Mouse (Mus musculus): ENCODE measurements at regions not wholly inside any gene's neighbourhood (a gene's known extent, or its start where the extent isn't known, plus 50 kb on each side); places are given as distances from the start of the nearest gene placed in this dataset.

DNA sequence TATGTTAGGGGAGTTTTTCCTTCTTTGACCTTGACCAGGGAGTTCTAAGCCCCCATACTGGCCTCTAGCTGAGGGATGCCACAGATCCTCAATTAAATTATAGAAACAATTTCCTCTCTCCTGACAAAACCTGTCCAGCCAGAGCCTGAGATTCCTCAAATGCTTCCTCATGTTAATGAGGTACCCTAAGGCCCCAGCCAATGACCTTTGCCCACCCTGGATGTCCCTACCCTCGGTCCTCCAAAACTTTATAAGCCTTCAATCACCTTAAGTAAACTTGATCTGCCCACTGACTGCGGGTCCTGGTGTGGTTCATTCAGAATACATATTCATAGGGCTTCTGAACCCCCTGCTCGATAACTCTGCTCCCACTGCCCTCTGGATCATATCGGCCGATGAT, 227.7 kb upstream of the Vstm2b start:
- in situ Hi-C loops (cut with MboI, MseI) = no loop called here

GRCm38 (mm10) chr7:40671068-40671467, 227.1 kb upstream of the Vstm2b start:
- in situ Hi-C loops (cut with MboI, MseI) = no loop called here

GRCm38 (mm10) chr7:40672348-40672747, 225.8 kb upstream of the Vstm2b start:
- in situ Hi-C loops (cut with MboI, MseI) = no loop called here

DNA sequence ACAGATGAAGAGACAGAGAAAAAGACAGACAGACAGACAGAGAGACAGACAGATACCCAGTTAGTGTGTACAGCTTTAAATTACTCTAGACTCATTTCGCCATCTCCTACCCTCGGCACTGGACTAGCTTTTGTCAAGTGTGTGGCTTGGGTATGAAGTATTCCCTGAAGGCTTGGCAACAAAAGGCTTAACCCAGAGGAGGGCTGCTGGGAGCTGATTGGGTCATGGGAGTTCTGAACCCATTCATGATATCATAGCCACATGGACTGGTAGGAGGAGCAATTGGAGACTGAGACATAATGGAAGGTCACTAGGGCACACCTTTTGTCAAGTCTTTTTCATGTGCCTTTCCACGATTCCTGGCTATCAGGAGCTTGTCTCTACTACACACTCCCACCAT, 223.7 kb upstream of the Vstm2b start:
- in situ Hi-C loops (cut with MboI, MseI) = no loop called here

DNA sequence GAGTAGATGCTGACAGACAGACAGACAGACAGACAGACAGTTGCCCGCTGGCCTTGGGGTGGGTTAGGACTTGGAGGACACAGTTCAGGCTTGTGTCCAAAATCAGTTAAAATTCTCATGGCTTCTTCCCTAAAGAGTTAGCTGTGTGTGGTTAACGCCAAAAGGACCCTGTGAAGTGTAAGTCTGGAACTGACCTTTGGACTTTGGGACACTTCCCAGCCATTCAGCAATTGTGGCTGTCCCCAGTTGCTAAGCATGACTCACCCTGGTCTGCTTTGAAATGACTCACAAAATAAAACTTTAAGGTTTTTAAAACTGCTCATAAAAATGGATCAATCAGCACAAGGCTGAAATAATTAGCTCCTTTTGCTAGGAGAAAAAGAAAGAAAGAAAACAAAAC, 220.5 kb upstream of the Vstm2b start:
- in situ Hi-C loops (cut with MboI, MseI) = no loop called here

GRCm38 (mm10) chr7:40680567-40680966, 217.6 kb upstream of the Vstm2b start:
- in situ Hi-C loops (cut with MboI, MseI) = no loop called here

- in situ Hi-C loops (cut with MboI, MseI) = no loop called here
These were observed 217.1 kb upstream of the Vstm2b start for GRCm38 (mm10) chr7:40680993-40681392.

- in situ Hi-C loops (cut with MboI, MseI) = no loop called here
These were observed 215.0 kb upstream of the Vstm2b start for GRCm38 (mm10) chr7:40683176-40683575.

- in situ Hi-C loops (cut with MboI, MseI) = no loop called here
These were observed 214.5 kb upstream of the Vstm2b start for GRCm38 (mm10) chr7:40683641-40684040.

DNA sequence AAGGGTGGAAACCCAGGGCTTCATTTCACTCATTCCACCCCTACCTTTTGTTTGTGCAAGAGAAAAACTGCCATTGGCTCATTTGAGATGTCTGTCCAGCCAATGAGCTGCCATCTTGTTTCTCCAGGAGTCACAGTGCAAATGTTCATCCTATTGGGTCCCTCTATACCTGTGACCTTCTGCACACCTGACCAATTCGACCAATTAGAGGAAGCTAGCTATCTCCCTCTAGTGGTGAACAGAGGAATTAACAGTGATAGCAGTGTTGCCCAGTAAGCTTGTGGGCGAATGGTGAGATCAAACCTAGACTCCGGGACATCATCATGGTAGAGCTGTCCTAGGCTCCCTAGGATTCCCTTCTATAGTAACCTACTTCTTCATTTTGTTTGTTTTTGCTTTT, 211.1 kb upstream of the Vstm2b start:
- in situ Hi-C loops (cut with MboI, MseI) = no loop called here

DNA sequence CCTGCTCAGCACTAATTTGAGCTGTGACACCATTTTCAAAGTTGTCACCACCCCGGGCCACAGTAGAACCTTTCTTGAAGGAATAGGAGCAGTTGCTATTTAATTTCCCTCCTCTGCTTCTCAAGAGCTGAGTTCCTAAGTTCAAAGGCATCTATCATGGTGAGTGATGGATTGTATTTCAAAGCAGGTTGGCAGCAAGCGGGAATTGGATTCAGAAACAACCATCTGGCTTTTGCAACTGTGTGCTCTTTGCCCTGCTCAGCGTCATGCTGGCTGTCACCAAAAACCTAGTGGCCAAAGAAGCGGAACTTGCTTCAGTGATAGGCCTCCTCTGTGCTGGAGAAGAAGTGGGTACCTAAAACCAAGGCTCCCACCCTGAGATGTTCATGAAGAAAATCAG, 209.6 kb upstream of the Vstm2b start:
- in situ Hi-C loops (cut with MboI, MseI) = no loop called here

- in situ Hi-C loops (cut with MboI, MseI) = no loop called here
These were observed 204.4 kb upstream of the Vstm2b start for GRCm38 (mm10) chr7:40693755-40694154.

DNA sequence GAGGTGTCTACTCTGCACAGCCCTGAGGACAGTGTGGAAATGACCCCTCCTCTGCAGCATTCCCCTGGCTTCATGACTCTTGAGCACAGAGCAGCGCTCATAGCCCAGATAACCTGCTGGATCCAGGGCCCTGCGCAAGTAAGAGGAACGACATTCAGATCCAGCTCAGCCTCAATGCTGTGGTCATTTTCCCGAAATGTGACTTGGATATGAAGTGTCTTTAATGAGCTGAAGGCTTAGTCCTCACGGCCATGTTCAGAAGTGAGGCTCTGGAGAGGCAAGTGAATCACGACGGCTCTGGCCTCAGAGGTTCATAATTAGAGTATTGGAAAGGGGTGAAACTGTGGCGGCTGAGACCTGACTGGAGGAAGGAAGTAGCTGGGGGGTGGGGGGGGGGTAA, 200.6 kb upstream of the Vstm2b start:
- in situ Hi-C loops (cut with MboI, MseI) = no loop called here

DNA sequence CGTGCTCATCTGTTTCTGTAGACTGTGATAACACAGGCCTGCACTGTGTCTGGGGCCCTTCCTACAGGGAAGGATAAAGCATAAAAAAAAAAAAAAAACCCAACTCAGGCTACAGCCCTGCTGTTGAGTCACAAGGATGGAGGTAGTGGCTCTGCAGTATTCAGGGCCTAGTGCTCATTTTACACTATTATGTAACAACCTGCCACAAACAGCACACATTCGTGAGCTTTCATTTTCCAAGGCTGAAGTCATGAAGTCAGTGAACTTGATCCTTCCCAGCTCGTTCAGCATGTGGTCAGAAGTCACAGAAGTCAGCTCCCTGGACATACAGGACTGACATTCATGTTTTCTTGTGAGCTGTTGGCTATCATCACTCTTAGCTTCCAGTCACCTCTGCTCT, 199.8 kb upstream of the Vstm2b start:
- in situ Hi-C loops (cut with MboI, MseI) = no loop called here

GRCm38 (mm10) chr7:40699633-40700032, 198.5 kb upstream of the Vstm2b start:
- in situ Hi-C loops (cut with MboI, MseI) = no loop called here

- in situ Hi-C loops (cut with MboI, MseI) = no loop called here
These were observed 197.5 kb upstream of the Vstm2b start for GRCm38 (mm10) chr7:40700656-40701055.

DNA sequence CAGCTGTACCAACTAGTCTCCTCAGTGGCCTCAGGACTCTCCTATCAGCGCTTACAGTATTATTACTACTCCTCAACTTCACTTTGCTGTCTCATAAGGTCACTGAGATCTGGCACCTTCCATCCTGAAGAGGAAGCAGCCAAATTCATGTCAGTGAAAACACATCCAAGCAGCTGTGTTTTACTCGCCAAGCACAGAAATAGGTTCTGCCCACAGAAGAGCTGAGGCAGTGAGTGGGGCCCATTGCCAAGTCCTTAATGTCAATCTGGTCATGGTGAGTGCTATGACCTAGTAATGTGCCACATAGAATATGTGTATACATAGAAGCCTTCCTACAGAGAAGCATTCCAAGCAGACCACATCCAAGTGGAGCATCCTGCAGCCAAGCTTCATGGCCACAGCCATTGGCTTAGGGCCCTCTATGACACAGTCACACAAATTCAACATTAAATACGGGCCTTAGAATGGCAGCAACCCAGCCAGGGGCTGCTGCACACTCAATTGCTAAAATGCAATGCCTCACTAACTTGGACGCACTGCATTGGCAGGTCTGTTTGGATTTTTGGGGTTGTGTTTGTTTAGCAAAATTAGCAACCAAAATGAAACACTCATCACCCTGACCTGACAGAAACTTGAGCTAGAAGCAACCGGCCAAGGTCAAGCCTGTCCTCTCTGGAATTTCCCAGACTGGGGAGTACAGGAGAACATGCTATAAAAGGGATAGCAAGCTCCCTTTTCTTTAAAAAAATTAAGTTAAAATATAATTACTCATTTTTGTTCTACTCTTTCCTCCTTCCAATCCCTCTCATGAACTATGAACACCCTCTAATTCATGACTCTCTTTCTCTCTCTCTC, 195.7 kb upstream of the Vstm2b start:
- in situ Hi-C loops (cut with MboI, MseI) = no loop called here

GRCm38 (mm10) chr7:40708231-40708630, 189.9 kb upstream of the Vstm2b start:
- in situ Hi-C loops (cut with MboI, MseI) = no loop called here

GRCm38 (mm10) chr7:40717991-40718390, 180.1 kb upstream of the Vstm2b start:
- in situ Hi-C loops (cut with MboI, MseI) = no loop called here

DNA sequence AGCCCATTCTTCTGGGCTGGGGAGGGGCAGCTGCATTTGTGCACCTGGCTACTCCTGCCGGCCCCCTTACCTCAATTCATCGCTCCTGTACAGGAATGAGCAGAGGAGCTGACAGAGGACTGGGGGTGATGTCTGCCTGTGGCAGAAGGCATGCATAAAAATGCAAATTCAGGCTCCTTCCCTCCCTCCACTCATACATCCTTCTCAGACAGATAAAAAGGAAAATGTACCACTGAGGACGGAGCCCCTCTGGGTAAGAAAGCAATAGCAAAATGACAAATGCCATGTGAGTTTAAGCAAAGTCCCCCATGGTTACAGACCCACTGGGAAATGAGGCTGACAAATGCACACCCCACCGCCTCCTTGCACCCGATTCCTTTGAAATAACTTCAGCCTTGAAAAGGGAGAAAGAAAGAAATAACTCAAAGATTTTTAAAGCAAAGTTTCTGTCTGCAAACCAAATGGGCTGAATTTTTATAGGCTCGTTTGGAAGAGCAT, 161.1 kb upstream of the Vstm2b start:
- in situ Hi-C loops (cut with MboI, MseI) = no loop called here

DNA sequence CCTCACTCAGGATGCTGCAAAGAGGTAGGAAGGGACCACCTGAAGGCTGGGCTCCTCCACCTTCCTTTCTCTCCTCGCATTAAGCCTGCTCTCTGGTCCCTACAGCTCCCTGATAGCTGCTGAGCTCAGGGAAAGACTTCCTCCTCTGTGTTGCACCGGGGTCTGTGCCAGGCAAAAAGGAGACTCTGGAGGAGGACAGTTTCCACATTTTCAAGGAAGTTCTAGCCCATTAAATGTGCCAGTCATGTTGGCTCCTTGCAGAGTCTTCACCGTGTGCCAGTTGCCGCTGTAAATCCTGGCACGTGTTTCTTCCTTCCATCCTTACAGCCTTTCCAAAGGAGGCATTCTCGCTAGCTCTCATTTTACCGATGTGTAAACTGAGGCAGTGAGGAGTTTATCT, 160.6 kb upstream of the Vstm2b start:
- in situ Hi-C loops (cut with MboI, MseI) = no loop called here

DNA sequence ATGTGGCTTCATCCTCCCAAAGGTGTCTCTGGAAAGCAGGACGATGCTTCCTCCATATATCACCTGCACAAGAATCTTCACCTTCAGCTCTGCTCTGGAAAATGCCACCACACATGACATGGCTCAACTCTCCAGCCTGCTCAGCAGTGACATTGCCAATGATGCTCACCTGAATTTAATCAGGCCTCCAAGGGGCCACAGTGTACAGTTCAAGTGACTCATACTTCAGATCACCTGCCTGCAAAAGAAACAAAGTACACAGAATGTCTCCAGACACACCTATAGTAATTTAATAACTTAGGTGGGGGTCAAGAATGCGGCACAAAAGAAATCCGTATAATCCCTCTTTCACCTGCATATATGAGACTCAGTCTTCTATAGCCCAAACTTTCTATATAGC, 160.0 kb upstream of the Vstm2b start:
- in situ Hi-C loops (cut with MboI, MseI) = no loop called here

GRCm38 (mm10) chr7:40742553-40743151, 155.5 kb upstream of the Vstm2b start:
- in situ Hi-C loops (cut with MboI, MseI) = no loop called here
